Mouse (Mus musculus) MN1 (cell line): ENCODE results near the gene Snrpb.

Experiments
- DNase-seq: peaks from one replicate; pipeline ENCODE4 v3.0.0-alpha.2; 2016; ENCODE audit warnings: low spot score

Gene Snrpb

DNA sequence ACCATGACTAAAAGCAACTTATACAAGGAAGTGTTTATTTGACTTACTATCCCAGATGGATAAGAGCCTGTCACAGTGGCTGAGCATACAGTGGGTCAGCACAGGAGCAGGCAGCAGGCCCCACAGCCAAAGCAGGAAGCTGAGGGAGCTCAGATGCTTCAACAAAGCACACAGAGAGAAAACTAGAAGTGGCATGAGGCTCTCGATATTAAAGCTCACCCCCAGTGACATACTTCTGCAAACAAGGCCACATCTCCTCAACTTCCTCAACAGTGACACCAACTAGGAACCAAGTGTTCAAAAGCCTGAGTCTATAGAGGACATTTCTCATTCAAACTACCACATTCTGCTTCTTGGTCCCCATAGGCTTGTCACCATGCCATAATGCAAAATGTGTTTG is 49.5 kb downstream of the Snrpb start:
- DNase-seq = no peak

GRCm38 (mm10) chr2:130126073-130126472 is 53.1 kb downstream of the Snrpb start:
- DNase-seq = no peak

- no peak for DNase-seq
These were observed 53.7 kb downstream of the Snrpb start for GRCm38 (mm10) chr2:130125279-130126059.
